Mouse (Mus musculus) spleen, adult 2 months (tissue): ENCODE data around the gene Pan3.

Source experiments
- CTCF ChIP-seq: fragments of 200-500 bp; IDR thresholded peaks from 2 replicates; pipeline ENCODE4 v1.5.1; 2011; ENCODE audit warnings: mild to moderate bottlenecking, inconsistent platforms; ENCODE audit not compliant: insufficient read depth, insufficient read length, insufficient replicate concordance; ENCODE audit errors: extremely low read depth
- POLR2A ChIP-seq: fragments of 200-500 bp; IDR thresholded peaks from 2 replicates; pipeline ENCODE4 v1.6.1; 2011; ENCODE audit warnings: low read depth, low read length, inconsistent platforms

DNA sequence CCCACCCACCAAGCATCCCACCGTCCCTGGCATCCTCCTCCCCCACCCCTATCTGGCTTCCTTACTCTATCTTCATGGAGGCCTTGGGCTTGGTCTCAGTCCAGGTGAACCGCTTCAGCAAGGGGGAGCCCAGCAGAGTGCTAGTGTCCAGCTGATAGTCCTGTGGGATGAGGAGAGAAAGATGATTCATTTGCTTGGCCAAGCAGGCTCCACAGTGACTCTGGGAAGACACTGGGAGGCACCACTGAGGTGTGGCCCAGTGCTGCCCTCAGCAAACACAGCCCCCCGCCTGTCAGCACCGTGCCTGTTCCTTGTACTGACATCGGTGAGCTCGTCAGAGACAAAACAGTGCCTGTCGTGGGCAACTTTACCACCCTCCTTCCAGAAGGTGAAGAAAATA lies 136.4 kb downstream of the Pan3 start:
- TF ChIP-seq CTCF (no peak), POLR2A (no peak)
